Mouse (Mus musculus): ENCODE data around the gene Plxdc1. TPM values are rescaled to one million over a fixed set of nuclear protein-coding genes. Genes with fewer than 3 reads are reported as not detected.

Plxdc1 gene
- total RNA-seq, 2 experiments from 2014 or later: 2.8 to 3.7 TPM

- intact Hi-C loops (cut with DNase I): loop anchor here (2.0 kb wide), 2 partner anchors 85 to 91 kb away; partner anchors contain the start of gene Lasp1
These were observed 102.2 kb downstream of the Plxdc1 start, which contains the start of gene Fbxo47 for GRCm38 (mm10) chr11:97883918-97884600. Gene Fbxo47 (minus strand): TSS chr11:97884154.

GRCm38 (mm10) chr11:97883542-97883917, 102.7 kb downstream of the Plxdc1 start:
- intact Hi-C loops (cut with DNase I): loop anchor here (2.0 kb wide), 1 partner anchor 85 kb away; the partner anchor contains the start of gene Lasp1

More at GRCm38 (mm10) chr11:97883918-97884600, 102.2 kb downstream of the Plxdc1 start, which contains the start of gene Fbxo47:
- DNase-seq: peak; percentile 94 to 95

GRCm38 (mm10) chr11:97880362-97880761, 105.9 kb downstream of the Plxdc1 start:
- intact Hi-C loops (cut with DNase I): no loop called here
- no peak for DNase-seq

More at GRCm38 (mm10) chr11:97883542-97883917, 102.7 kb downstream of the Plxdc1 start:
- DNase-seq: peak; percentile 43 to 51

GRCm38 (mm10) chr11:97877341-97877740, 108.9 kb downstream of the Plxdc1 start:
- DNase-seq: no peak
- intact Hi-C loops (cut with DNase I): no loop called here

- intact Hi-C loops (cut with DNase I): no loop called here
- no peak for DNase-seq
These were observed 111.8 kb downstream of the Plxdc1 start for GRCm38 (mm10) chr11:97874396-97874795.

Small RNA genes lying within 50 kb of the gene (microRNA-seq; reads per million reads assigned to microRNA genes)
- 0 reads per million in 2 experiments for gene Gm22461
- gene Gm27597: 0 reads per million in 2 experiments

Other genes with a start within 250 kb of the Plxdc1 start
- 10 to 100 TPM; 44.0 to 47.0 TPM for gene Pip4k2b, start 241.7 kb downstream of the Plxdc1 start, total RNA-seq (2021)
- 1 to 10 TPM; 5.5 to 5.7 TPM for gene Cwc25, start 219.9 kb downstream of the Plxdc1 start, total RNA-seq (2021)
- not detected for gene 1700001P01Rik, start 210.5 kb downstream of the Plxdc1 start, total RNA-seq (2021)
- gene Rpl23, start 204.0 kb downstream of the Plxdc1 start, total RNA-seq (2021): 100 to 1,000 TPM; 349 to 430 TPM
- 10 to 100 TPM; 14.2 to 15.4 TPM for gene Lasp1, start 187.4 kb downstream of the Plxdc1 start, total RNA-seq (2021)
- gene B230217C12Rik, start 145.7 kb downstream of the Plxdc1 start, total RNA-seq (2021): under 1 TPM; 0.31 to 0.64 TPM
- not detected for gene Fbxo47, start 102.3 kb downstream of the Plxdc1 start, total RNA-seq (2021)
- under 1 TPM; 0.32 to 0.79 TPM for gene Arl5c, start 9.7 kb upstream of the Plxdc1 start, total RNA-seq (2021)
- gene Cacnb1, start 36.6 kb upstream of the Plxdc1 start, total RNA-seq (2021): 100 to 1,000 TPM; 215 to 243 TPM
- 100 to 1,000 TPM; 368 to 452 TPM for gene Rpl19, start 40.3 kb upstream of the Plxdc1 start, total RNA-seq (2021)
- gene Stac2, start 67.0 kb upstream of the Plxdc1 start, total RNA-seq (2021): under 1 TPM; 0.07 to 0.15 TPM
- 10 to 100 TPM in 1 of 2 experiments, 1 to 10 TPM in 1; 7.8 to 14.2 TPM for gene Fbxl20, start 164.0 kb upstream of the Plxdc1 start, total RNA-seq (2021)
- gene Med1, start 206.8 kb upstream of the Plxdc1 start, total RNA-seq (2021): 10 to 100 TPM; 20.6 to 24.5 TPM
- 10 to 100 TPM; 12.7 to 15.0 TPM for gene Cdk12, start 216.6 kb upstream of the Plxdc1 start, total RNA-seq (2021)

Data from gastrocnemius, postnatal 36 days (tissue).